Mouse (Mus musculus): ENCODE measurements around the gene Rmdn2. TPM values are rescaled to one million over a fixed set of nuclear protein-coding genes. Genes with fewer than 3 reads are reported as not detected.

Rmdn2 gene
- polyA plus RNA-seq, 1 experiment from 2014 or later: 7.6 TPM

- no peak overlapping the region for H3K4me2 ChIP-seq
- H3K27me3 ChIP-seq: no peaks in the 10 kb centered on the region
- no peak overlapping the region for H3K4me3 ChIP-seq
- H3K36me3 ChIP-seq: no peaks in the 10 kb centered on the region
- 83% methylated on average over 9 of the region's 9 CpGs for WGBS
- no peaks in the 10 kb centered on the region for H3K9me3 ChIP-seq
- ATAC-seq (ENCODE audit: low read depth): no peak
- no peaks in the 10 kb centered on the region for H3K4me1 ChIP-seq (replicated peaks)
- H3K27ac ChIP-seq (replicated peaks): no peak overlapping the region
- H3K9ac ChIP-seq: no peak overlapping the region
These were observed 50.2 kb downstream of the Rmdn2 start for GRCm38 (mm10) chr17:79661848-79662247.

DNA sequence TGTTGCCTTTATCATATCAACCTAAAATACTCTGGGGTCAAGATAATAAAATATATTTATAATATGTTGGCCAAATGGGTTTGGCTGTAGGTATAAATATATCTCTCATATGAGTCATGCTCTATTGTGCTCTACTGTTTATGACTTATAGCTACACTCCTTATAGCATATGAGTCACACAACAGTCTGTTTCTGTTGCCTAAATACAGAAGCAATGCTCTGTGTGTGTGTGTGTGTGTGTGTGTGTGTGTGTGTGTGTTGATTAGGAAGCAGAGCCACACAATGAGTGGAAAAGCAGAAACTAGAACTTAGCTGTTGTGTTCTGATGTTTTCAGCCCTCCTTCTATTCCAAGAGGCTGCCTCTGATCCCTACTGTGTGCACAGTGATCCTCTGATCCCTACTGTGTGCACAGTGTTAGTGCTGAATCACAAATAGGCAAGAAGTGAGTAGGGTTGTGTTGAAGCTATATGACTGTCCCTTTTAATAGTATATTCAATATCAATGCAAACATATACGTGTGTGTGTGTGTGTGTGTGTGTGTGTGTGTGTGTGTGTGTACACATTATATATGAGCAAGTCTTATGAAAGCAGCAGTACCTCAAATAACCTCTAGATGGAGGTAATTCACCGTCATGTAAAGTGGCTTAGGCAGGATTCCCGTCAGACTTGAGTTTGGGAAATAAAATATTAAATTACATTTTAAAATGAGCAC is 51.9 kb downstream of the Rmdn2 start:
- Histone ChIP-seq H3K9ac (no peak overlapping the region), H3K9me3 (no peaks in the 10 kb centered on the region), H3K36me3 (no peaks in the 10 kb centered on the region), H3K4me1 (replicated peaks) (no peaks in the 10 kb centered on the region), H3K27me3 (no peaks in the 10 kb centered on the region), H3K27ac (replicated peaks) (no peak overlapping the region), H3K4me3 (no peak overlapping the region), H3K4me2 (no peak overlapping the region)
- no peak for ATAC-seq (ENCODE audit: low read depth)
- WGBS: 29% methylated on average over 3 of the region's 3 CpGs

- H3K9me3 ChIP-seq: no peaks in the 10 kb centered on the region
- no peak for ATAC-seq (ENCODE audit: low read depth)
- H3K4me2 ChIP-seq: no peak overlapping the region
- no peaks in the 10 kb centered on the region for H3K4me1 ChIP-seq (replicated peaks)
- no peak overlapping the region for H3K27ac ChIP-seq (replicated peaks)
- H3K4me3 ChIP-seq: no peak overlapping the region
- no peaks in the 10 kb centered on the region for H3K36me3 ChIP-seq
- no peaks in the 10 kb centered on the region for H3K27me3 ChIP-seq
- H3K9ac ChIP-seq: no peak overlapping the region
- 94% methylated on average over 2 of the region's 2 CpGs for WGBS
These were observed 52.4 kb downstream of the Rmdn2 start for GRCm38 (mm10) chr17:79664106-79664417.

DNA sequence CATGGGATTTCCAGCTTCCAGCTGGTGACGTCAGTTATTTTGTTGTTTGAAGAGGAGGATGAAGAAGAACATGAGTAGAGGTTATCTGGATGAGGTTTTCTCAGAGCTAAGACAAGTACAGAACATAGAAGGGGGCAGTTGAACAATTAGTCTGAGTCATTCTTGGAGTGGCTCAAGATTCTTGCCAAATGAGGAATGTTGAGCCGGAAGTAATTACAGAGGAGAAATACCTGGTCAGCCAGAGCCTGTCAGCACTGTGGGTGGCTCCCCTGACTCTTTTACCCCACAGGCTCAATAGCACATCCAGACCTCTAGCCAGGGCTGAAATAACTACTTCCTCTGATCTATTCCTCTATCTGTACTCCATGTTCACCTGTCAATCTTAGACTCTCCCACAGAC is 59.2 kb downstream of the Rmdn2 start:
- Histone ChIP-seq H3K4me2 (no peak overlapping the region), H3K27me3 (no peaks in the 10 kb centered on the region), H3K4me3 (no peak overlapping the region), H3K9ac (no peak overlapping the region), H3K36me3 (no peaks in the 10 kb centered on the region), H3K27ac (replicated peaks) (no peak overlapping the region), H3K4me1 (replicated peaks) (no peaks in the 10 kb centered on the region), H3K9me3 (no peaks in the 10 kb centered on the region)
- WGBS: 82% methylated on average over 2 of the region's 2 CpGs
- no peak for ATAC-seq (ENCODE audit: low read depth)

DNA sequence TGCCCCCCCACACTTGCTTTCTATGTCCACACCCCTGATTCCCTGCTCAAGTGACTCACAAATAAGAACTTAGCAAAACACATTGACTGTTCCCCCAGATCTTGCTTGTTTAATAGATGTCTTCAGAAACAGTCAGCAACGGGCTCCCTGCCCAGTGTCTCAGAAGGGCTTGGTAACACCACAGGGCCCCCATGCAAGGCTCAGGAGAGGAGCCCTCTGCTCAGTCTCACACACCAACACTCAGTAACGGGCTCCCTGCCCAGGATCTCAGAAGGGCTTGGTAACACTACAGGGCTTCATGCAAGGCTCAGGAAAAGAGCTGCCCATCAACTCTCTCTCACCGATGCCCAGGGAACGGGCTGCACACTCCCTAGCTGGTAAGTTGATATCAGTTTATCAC is 83.4 kb downstream of the Rmdn2 start:
- 88% methylated on average over 4 of the region's 4 CpGs for WGBS
- H3K36me3 ChIP-seq: no peaks in the 10 kb centered on the region
- no peaks in the 10 kb centered on the region for H3K4me1 ChIP-seq (replicated peaks)

GRCm38 (mm10) chr17:79695541-79695940 is 83.9 kb downstream of the Rmdn2 start:
- 88% methylated on average over 6 of the region's 6 CpGs for WGBS
- no peak overlapping the region for H3K4me2 ChIP-seq

More for the DNA sequence above, 83.4 kb downstream of the Rmdn2 start:
- H3K9ac ChIP-seq: no peak overlapping the region
- no peak overlapping the region for H3K27ac ChIP-seq (replicated peaks)
- no peak for ATAC-seq (ENCODE audit: low read depth)
- no peak overlapping the region for H3K4me3 ChIP-seq
- no peak overlapping the region for H3K4me2 ChIP-seq
- no peaks in the 10 kb centered on the region for H3K9me3 ChIP-seq
- H3K27me3 ChIP-seq: no peaks in the 10 kb centered on the region

GRCm38 (mm10) chr17:79699197-79699596 is 87.5 kb downstream of the Rmdn2 start:
- no peak for ATAC-seq (ENCODE audit: low read depth)

More at GRCm38 (mm10) chr17:79695541-79695940, 83.9 kb downstream of the Rmdn2 start:
- Histone ChIP-seq H3K4me1 (replicated peaks) (no peaks in the 10 kb centered on the region), H3K36me3 (no peaks in the 10 kb centered on the region), H3K9me3 (no peaks in the 10 kb centered on the region), H3K27me3 (no peaks in the 10 kb centered on the region), H3K9ac (no peak overlapping the region), H3K27ac (replicated peaks) (no peak overlapping the region), H3K4me3 (no peak overlapping the region)
- no peak for ATAC-seq (ENCODE audit: low read depth)

GRCm38 (mm10) chr17:79700871-79701270 is 89.2 kb downstream of the Rmdn2 start:
- no peak overlapping the region for H3K4me2 ChIP-seq
- H3K4me3 ChIP-seq: no peak overlapping the region
- WGBS: 82% methylated on average over 5 of the region's 5 CpGs
- no peaks in the 10 kb centered on the region for H3K9me3 ChIP-seq
- no peaks in the 10 kb centered on the region for H3K4me1 ChIP-seq (replicated peaks)
- no peak overlapping the region for H3K27ac ChIP-seq (replicated peaks)
- H3K27me3 ChIP-seq: no peaks in the 10 kb centered on the region
- ATAC-seq (ENCODE audit: low read depth): no peak
- no peaks in the 10 kb centered on the region for H3K36me3 ChIP-seq
- H3K9ac ChIP-seq: no peak overlapping the region

More at GRCm38 (mm10) chr17:79699197-79699596, 87.5 kb downstream of the Rmdn2 start:
- no peaks in the 10 kb centered on the region for H3K36me3 ChIP-seq
- H3K27ac ChIP-seq (replicated peaks): no peak overlapping the region
- H3K9me3 ChIP-seq: no peaks in the 10 kb centered on the region
- H3K4me1 ChIP-seq (replicated peaks): no peaks in the 10 kb centered on the region
- no peak overlapping the region for H3K4me3 ChIP-seq
- no peaks in the 10 kb centered on the region for H3K27me3 ChIP-seq
- no peak overlapping the region for H3K9ac ChIP-seq
- 23% methylated on average over 1 of the region's 1 CpGs for WGBS
- H3K4me2 ChIP-seq: no peak overlapping the region

GRCm38 (mm10) chr17:79705671-79706455 is 94.2 kb downstream of the Rmdn2 start:
- Histone ChIP-seq H3K4me2 (no peak overlapping the region), H3K36me3 (no peaks in the 10 kb centered on the region), H3K9me3 (no peaks in the 10 kb centered on the region), H3K4me3 (no peak overlapping the region), H3K4me1 (replicated peaks) (no peaks in the 10 kb centered on the region), H3K27ac (replicated peaks) (no peak overlapping the region), H3K27me3 (peaks cover 27% of the 10 kb centered on the region), H3K9ac (no peak overlapping the region)
- 82% methylated on average over 9 of the region's 9 CpGs for WGBS
- no peak for ATAC-seq (ENCODE audit: low read depth)

DNA sequence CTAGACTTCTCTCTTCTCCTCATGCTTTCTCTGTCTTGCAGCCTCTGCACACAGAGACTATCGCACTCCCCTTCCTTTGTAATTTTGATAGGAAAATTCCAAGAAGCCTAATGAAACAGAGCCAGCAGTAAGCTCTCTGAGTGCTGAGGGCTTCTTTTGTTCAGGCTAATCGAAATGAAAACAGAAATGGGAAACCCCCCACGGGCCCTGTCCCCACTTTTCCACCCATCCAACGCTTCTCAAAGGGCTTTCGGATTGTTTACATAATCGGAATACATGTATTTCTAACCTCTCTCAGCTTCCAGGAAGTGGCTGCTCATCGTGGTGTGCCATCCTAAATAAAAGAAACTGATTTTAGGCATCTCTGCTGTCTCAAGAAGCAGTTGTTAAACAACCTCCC is 96.5 kb downstream of the Rmdn2 start:
- H3K4me3 ChIP-seq: no peak overlapping the region
- H3K27ac ChIP-seq (replicated peaks): no peak overlapping the region
- H3K9ac ChIP-seq: no peak overlapping the region
- 6% methylated on average over 7 of the region's 7 CpGs for WGBS
- H3K27me3 ChIP-seq: peaks cover 50% of the 10 kb centered on the region
- no peak for ATAC-seq (ENCODE audit: low read depth)
- H3K36me3 ChIP-seq: no peaks in the 10 kb centered on the region
- peaks cover 9% of the 10 kb centered on the region for H3K4me1 ChIP-seq (replicated peaks)
- H3K4me2 ChIP-seq: no peak overlapping the region
- no peaks in the 10 kb centered on the region for H3K9me3 ChIP-seq

DNA sequence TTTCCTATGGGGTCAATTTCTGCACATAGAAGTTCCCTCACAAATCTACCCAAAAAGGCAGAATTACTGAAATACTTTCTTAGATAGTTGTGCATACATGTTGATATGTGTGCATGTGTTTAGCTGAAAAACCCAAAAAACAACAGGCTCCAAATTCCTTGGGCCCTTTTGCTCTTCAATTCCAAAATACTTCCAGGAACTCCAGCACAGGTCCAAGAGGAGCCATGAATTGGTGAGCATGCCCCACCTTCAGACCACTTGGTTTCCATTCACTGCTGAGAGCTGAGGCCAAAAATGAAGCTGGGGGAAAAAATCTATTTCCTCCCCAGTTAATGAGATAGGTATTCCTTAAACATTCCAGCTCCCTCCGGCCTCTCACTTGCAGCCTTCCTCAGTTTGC is 98.1 kb downstream of the Rmdn2 start:
- no peak overlapping the region for H3K9ac ChIP-seq
- WGBS: 30% methylated on average over 1 of the region's 1 CpGs
- no peaks in the 10 kb centered on the region for H3K36me3 ChIP-seq
- H3K4me3 ChIP-seq: no peak overlapping the region
- H3K27me3 ChIP-seq: peaks cover 65% of the 10 kb centered on the region
- H3K9me3 ChIP-seq: no peaks in the 10 kb centered on the region
- peaks cover 24% of the 10 kb centered on the region for H3K4me1 ChIP-seq (replicated peaks)
- H3K27ac ChIP-seq (replicated peaks): no peak overlapping the region
- no peak overlapping the region for H3K4me2 ChIP-seq
- ATAC-seq (ENCODE audit: low read depth): no peak

- 0 out of 2 replicates have a peak overlapping the region, but pooled peaks have one; percentile 4 for H3K4me2 ChIP-seq
- H3K9ac ChIP-seq: no peak overlapping the region
- peaks cover 31% of the 10 kb centered on the region for H3K4me1 ChIP-seq (replicated peaks)
- no peak overlapping the region for H3K27ac ChIP-seq (replicated peaks)
- H3K27me3 ChIP-seq: peaks cover 72% of the 10 kb centered on the region
- ATAC-seq (ENCODE audit: low read depth): no peak
- no peaks in the 10 kb centered on the region for H3K9me3 ChIP-seq
- 8% methylated on average over 15 of the region's 15 CpGs for WGBS
- no peaks in the 10 kb centered on the region for H3K36me3 ChIP-seq
- no peak overlapping the region for H3K4me3 ChIP-seq
These were observed 98.7 kb downstream of the Rmdn2 start for GRCm38 (mm10) chr17:79710246-79710842.
